Mouse (Mus musculus) sigmoid colon, adult 10 weeks (tissue): ENCODE results near the gene Ccdc62. TPM values are rescaled to one million over a fixed set of nuclear protein-coding genes. Genes with fewer than 3 reads are reported as not detected.

ENCODE experiments used
- polyA plus RNA-seq: library from polyadenylated mRNA; stranded (reverse); fragments of 350-450 nt; fragmentation: Illumina TruSeq; extraction: RNeasy Lipid Tissue Mini Kit (QIAGEN cat#74804); gene quantifications from one replicate; pipeline ENCODE4 v1.2.3, GENCODE M21; 2014; ENCODE audit warnings: low read depth, low replicate concordance

The Ccdc62 gene
- polyA plus RNA-seq = 7.2 TPM

GRCm38 (mm10) chr5:123930508-123930989 is at the start of gene Ccdc62:
Gene Ccdc62 (plus strand): TSS chr5:123930679.

GRCm38 (mm10) chr5:123906976-123907630 is 23.4 kb upstream of the Ccdc62 start, which contains the start of gene Denr:
Gene Denr (plus strand): TSS chr5:123907175.

GRCm38 (mm10) chr5:123927118-123927517 is 3.4 kb upstream of the Ccdc62 start, which contains the start of gene Gm43518:
Gene Gm43518 (plus strand): TSS chr5:123927418.

GRCm38 (mm10) chr5:123973299-123974178 is 43.1 kb downstream of the Ccdc62 start, which contains the start of gene Hip1r:
Gene Hip1r (plus strand): TSS chr5:123973628.

Other genes with a start within 250 kb of the Ccdc62 start
- gene Clip1, start 246.1 kb upstream of the Ccdc62 start, polyA plus RNA-seq = 45.4 TPM
- 147 TPM for gene Zcchc8, start 209.6 kb upstream of the Ccdc62 start, polyA plus RNA-seq
- gene Rsrc2, start 181.3 kb upstream of the Ccdc62 start, polyA plus RNA-seq = 419 TPM
- 6.9 TPM for gene Kntc1, start 181.0 kb upstream of the Ccdc62 start, polyA plus RNA-seq
- 0.50 TPM for gene Hcar2, start 65.2 kb upstream of the Ccdc62 start, polyA plus RNA-seq
- gene Hcar1, start 50.7 kb upstream of the Ccdc62 start, polyA plus RNA-seq = 1.4 TPM
- gene Denr, start 23.5 kb upstream of the Ccdc62 start, polyA plus RNA-seq = 225 TPM
- not detected for gene Gm43518, start 3.3 kb upstream of the Ccdc62 start, polyA plus RNA-seq
- 1.6 TPM for gene Hip1r, start 42.9 kb downstream of the Ccdc62 start, polyA plus RNA-seq
- 9.1 TPM for gene Vps37b, start 101.6 kb downstream of the Ccdc62 start, polyA plus RNA-seq
- 0.79 TPM for gene Abcb9, start 165.1 kb downstream of the Ccdc62 start, polyA plus RNA-seq
- gene Ogfod2, start 181.6 kb downstream of the Ccdc62 start, polyA plus RNA-seq = 1.2 TPM
- gene Arl6ip4, start 185.4 kb downstream of the Ccdc62 start, polyA plus RNA-seq = 1.7 TPM